Mouse (Mus musculus) limb, embryonic 11.5 days (tissue): ENCODE measurements around the gene Gm11032. TPM values are rescaled to one million over a fixed set of nuclear protein-coding genes. Genes with fewer than 3 reads are reported as not detected.

Experiments used
- ATAC-seq: fragments of 200-750 bp; cut with Nextera tagmentation; 2 replicates; pipeline ENCODE4 v1.8.0; 2017; ENCODE audit warnings: low read depth; ENCODE audit not compliant: insufficient number of reproducible peaks, low FRiP score, low TSS enrichment
- DNase-seq: peaks from one replicate; pipeline ENCODE4 v3.0.0-alpha.2; 2015; ENCODE audit warnings: low spot score
- H3K27ac ChIP-seq: fragments of 300-500 bp; sonication (generic); replicated peaks from 2 replicates; pipeline ENCODE4 v1.5.1; 2014; ENCODE audit warnings: low read depth, mild to moderate bottlenecking, low read length
- H3K27me3 ChIP-seq: fragments of 300-500 bp; sonication (generic); 2 replicates; pipeline ENCODE4 v1.6.1; 2014; ENCODE audit warnings: mild to moderate bottlenecking, low read length, mixed read lengths; ENCODE audit not compliant: control insufficient read depth, insufficient read depth
- H3K36me3 ChIP-seq: fragments of 300-500 bp; sonication (generic); 2 replicates; pipeline ENCODE4 v1.6.1; 2014; ENCODE audit warnings: mild to moderate bottlenecking, low read length, moderate library complexity, mixed read lengths; ENCODE audit not compliant: control insufficient read depth, insufficient read depth
- H3K4me1 ChIP-seq: fragments of 300-500 bp; sonication (generic); 2 replicates; pipeline ENCODE4 v1.6.1; 2014; ENCODE audit warnings: low read length, mixed read lengths; ENCODE audit not compliant: control insufficient read depth, insufficient read depth
- H3K4me2 ChIP-seq: fragments of 300-500 bp; sonication (generic); 2 replicates; pipeline ENCODE4 v1.6.1; 2014; ENCODE audit warnings: low read depth, mild to moderate bottlenecking, moderate library complexity; ENCODE audit not compliant: severe bottlenecking
- H3K4me3 ChIP-seq: fragments of 300-500 bp; sonication (generic); 2 replicates; pipeline ENCODE4 v1.5.1; 2014; ENCODE audit warnings: low read depth, low read length
- H3K9ac ChIP-seq: fragments of 300-500 bp; sonication (generic); 2 replicates; pipeline ENCODE4 v1.6.1; 2014; ENCODE audit warnings: mild to moderate bottlenecking, low read length
- H3K9me3 ChIP-seq: fragments of 300-500 bp; sonication (generic); 2 replicates; pipeline ENCODE4 v1.6.1; 2016; ENCODE audit warnings: low read length; ENCODE audit not compliant: control insufficient read depth
- WGBS: fragments of 180-500 bp; shearing (Covaris S2); extraction: QIAGEN DNeasy Blood & Tissue Kit; methylation state at CpG from one replicate; pipeline ENCODE4 v1.1.7; 2014; 5-methylcytosine and 5-hydroxymethylcytosine counted together
- polyA plus RNA-seq: library from polyadenylated mRNA; unstranded; fragments of >200 nt; fragmentation: Nextera tagmentation; extraction: Ambion mirVana; gene quantifications from 2 replicates; pipeline ENCODE4 v1.2.1, GENCODE M21; 2014

The Gm11032 gene
- polyA plus RNA-seq, 1 experiment from 2014 or later, result not detected

- Histone ChIP-seq H3K4me2 (no peak overlapping the region), H3K9ac (no peak overlapping the region), H3K4me1 (no peaks in the 10 kb centered on the region), H3K27ac (no peak overlapping the region), H3K27me3 (no peaks in the 10 kb centered on the region), H3K9me3 (no peaks in the 10 kb centered on the region), H3K36me3 (no peaks in the 10 kb centered on the region), H3K4me3 (no peak overlapping the region)
- WGBS, result 62% methylated on average over 2 of the region's 2 CpGs
- no peak for ATAC-seq
- DNase-seq, result no peak
Observed at GRCm38 (mm10) chr11:4611904-4612303, 8.0 kb upstream of the Gm11032 start.

GRCm38 (mm10) chr11:4620501-4621108 is 738 bp downstream of the Gm11032 start:
- Histone ChIP-seq H3K4me2 (no peak overlapping the region), H3K36me3 (no peaks in the 10 kb centered on the region), H3K9me3 (no peaks in the 10 kb centered on the region), H3K27ac (no peak overlapping the region), H3K4me1 (no peaks in the 10 kb centered on the region), H3K4me3 (no peak overlapping the region), H3K9ac (no peak overlapping the region), H3K27me3 (no peaks in the 10 kb centered on the region)
- DNase-seq, result no peak
- WGBS, result 64% methylated on average over 13 of the region's 13 CpGs
- ATAC-seq, result no peak

- Histone ChIP-seq H3K27ac (no peak overlapping the region), H3K9ac (no peak overlapping the region), H3K36me3 (no peaks in the 10 kb centered on the region), H3K4me1 (no peaks in the 10 kb centered on the region), H3K4me3 (no peak overlapping the region), H3K4me2 (no peak overlapping the region), H3K9me3 (no peaks in the 10 kb centered on the region), H3K27me3 (no peaks in the 10 kb centered on the region)
- DNase-seq, result no peak
- no peak for ATAC-seq
- WGBS, result 81% methylated on average over 4 of the region's 4 CpGs
Observed at GRCm38 (mm10) chr11:4621866-4622265, 2.0 kb downstream of the Gm11032 start.

- no peak overlapping the region for H3K9ac ChIP-seq
- H3K4me3 ChIP-seq, result no peak overlapping the region
- H3K4me1 ChIP-seq, result no peaks in the 10 kb centered on the region
- H3K27ac ChIP-seq, result no peak overlapping the region
- H3K4me2 ChIP-seq, result no peak overlapping the region
- H3K27me3 ChIP-seq, result no peaks in the 10 kb centered on the region
- ATAC-seq (no peak), DNase-seq (no peak)
- 81% methylated on average over 7 of the region's 7 CpGs for WGBS
- no peaks in the 10 kb centered on the region for H3K9me3 ChIP-seq
- no peaks in the 10 kb centered on the region for H3K36me3 ChIP-seq
Observed at GRCm38 (mm10) chr11:4622442-4622986, 2.6 kb downstream of the Gm11032 start.

GRCm38 (mm10) chr11:4622997-4623396 is 3.1 kb downstream of the Gm11032 start:
- H3K4me3 ChIP-seq, result no peak overlapping the region
- no peaks in the 10 kb centered on the region for H3K9me3 ChIP-seq
- no peak overlapping the region for H3K4me2 ChIP-seq
- ATAC-seq (no peak), DNase-seq (no peak)
- no peak overlapping the region for H3K27ac ChIP-seq
- H3K9ac ChIP-seq, result no peak overlapping the region
- 64% methylated on average over 5 of the region's 5 CpGs for WGBS
- H3K36me3 ChIP-seq, result no peaks in the 10 kb centered on the region
- H3K4me1 ChIP-seq, result no peaks in the 10 kb centered on the region
- no peaks in the 10 kb centered on the region for H3K27me3 ChIP-seq

GRCm38 (mm10) chr11:4625931-4626330 is 6.1 kb downstream of the Gm11032 start:
- no peak overlapping the region for H3K27ac ChIP-seq
- no peaks in the 10 kb centered on the region for H3K27me3 ChIP-seq
- DNase-seq (no peak), ATAC-seq (no peak)
- H3K36me3 ChIP-seq, result no peaks in the 10 kb centered on the region
- H3K4me1 ChIP-seq, result no peaks in the 10 kb centered on the region
- H3K9ac ChIP-seq, result no peak overlapping the region
- no peak overlapping the region for H3K4me3 ChIP-seq
- no peak overlapping the region for H3K4me2 ChIP-seq
- H3K9me3 ChIP-seq, result no peaks in the 10 kb centered on the region
- 85% methylated on average over 7 of the region's 7 CpGs for WGBS

- Histone ChIP-seq H3K4me2 (no peak overlapping the region), H3K4me1 (no peaks in the 10 kb centered on the region), H3K9ac (no peak overlapping the region), H3K27ac (no peak overlapping the region), H3K9me3 (no peaks in the 10 kb centered on the region), H3K36me3 (no peaks in the 10 kb centered on the region), H3K4me3 (no peak overlapping the region), H3K27me3 (no peaks in the 10 kb centered on the region)
- ATAC-seq (no peak), DNase-seq (no peak)
- WGBS, result 86% methylated on average over 7 of the region's 7 CpGs
Observed at GRCm38 (mm10) chr11:4627636-4628035, 7.8 kb downstream of the Gm11032 start.

GRCm38 (mm10) chr11:4629861-4630280 is 10.0 kb downstream of the Gm11032 start:
- no peaks in the 10 kb centered on the region for H3K27me3 ChIP-seq
- no peak for ATAC-seq
- H3K27ac ChIP-seq, result no peak overlapping the region
- WGBS, result 35% methylated on average over 8 of the region's 8 CpGs
- no peak overlapping the region for H3K4me2 ChIP-seq
- no peak for DNase-seq
- H3K9ac ChIP-seq, result no peak overlapping the region
- H3K36me3 ChIP-seq, result no peaks in the 10 kb centered on the region
- no peaks in the 10 kb centered on the region for H3K4me1 ChIP-seq
- no peak overlapping the region for H3K4me3 ChIP-seq
- H3K9me3 ChIP-seq, result no peaks in the 10 kb centered on the region

GRCm38 (mm10) chr11:4633420-4633819 is 13.6 kb downstream of the Gm11032 start:
- WGBS, result 36% methylated on average over 2 of the region's 2 CpGs
- Histone ChIP-seq H3K9ac (no peak overlapping the region), H3K9me3 (no peaks in the 10 kb centered on the region), H3K4me2 (no peak overlapping the region), H3K36me3 (no peaks in the 10 kb centered on the region), H3K27ac (no peak overlapping the region), H3K4me3 (no peak overlapping the region), H3K27me3 (no peaks in the 10 kb centered on the region), H3K4me1 (no peaks in the 10 kb centered on the region; the same call in 1 of the 2 replicates)
- ATAC-seq, result no peak
- no peak for DNase-seq
